Mouse (Mus musculus): Measurements from ENCODE around the gene Nadk. TPM values are rescaled to one million over a fixed set of nuclear protein-coding genes. Genes with fewer than 3 reads are reported as not detected.

Nadk gene
- polyA plus RNA-seq (2014; fragmentation: Illumina TruSeq; extraction: RNeasy Lipid Tissue Mini Kit (QIAGEN cat#74804); ENCODE audit: low read depth, low replicate concordance), result 31.7 TPM

GRCm38 (mm10) chr4:155561661-155562442 lies at the start of gene Nadk:
TSS of gene Nadk (plus strand) at chr4:155562378.

GRCm38 (mm10) chr4:155601091-155601996 lies 39.2 kb downstream of the Nadk start, which contains the start of gene Slc35e2:
TSS of gene Slc35e2 (plus strand) at chr4:155601416.

DNA sequence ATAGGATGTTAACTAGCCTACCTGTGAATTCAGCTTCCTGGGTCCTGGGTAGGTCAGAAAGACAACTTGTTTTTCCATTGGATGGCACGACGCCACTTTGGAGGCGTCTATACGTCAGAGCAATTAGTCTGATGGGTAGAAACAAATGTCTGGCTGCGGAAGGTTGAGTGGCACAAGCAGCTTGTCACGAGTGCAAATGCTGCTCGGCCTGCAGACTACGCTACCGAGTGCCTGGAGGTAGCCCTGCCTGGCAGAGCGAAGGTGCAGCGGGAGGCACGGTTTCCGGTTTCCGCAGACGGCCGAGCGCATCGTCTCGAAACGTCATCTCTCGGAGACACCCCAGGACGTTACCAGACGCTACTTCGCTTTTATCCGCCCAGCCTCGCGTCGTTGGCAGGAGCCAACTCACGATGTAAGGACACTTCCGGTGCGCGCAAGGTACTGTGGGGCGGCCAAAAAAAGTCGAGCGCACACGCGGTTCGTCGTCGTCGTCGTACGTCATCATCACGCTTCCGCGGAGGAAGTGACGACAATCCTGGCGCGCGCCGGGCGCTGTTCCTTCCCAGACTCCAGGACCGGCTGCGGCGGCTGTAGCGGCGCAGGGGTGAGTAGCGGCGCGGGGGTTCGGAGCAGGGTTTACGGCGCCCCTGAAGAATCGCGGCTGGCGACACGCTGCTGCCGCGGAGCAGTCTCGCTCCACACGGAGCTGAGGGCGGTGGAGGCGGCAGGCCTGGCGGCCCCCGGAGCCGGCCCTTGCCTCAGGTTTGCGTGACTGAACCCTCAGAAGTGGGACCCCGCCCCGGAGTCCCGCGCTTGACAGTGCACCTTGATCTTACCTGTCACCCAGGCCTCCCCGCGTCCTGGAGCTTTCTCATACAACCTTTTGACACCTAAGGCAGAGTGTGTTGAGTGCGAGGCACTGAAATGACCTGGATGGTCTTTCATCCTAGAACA lies 62.4 kb downstream of the Nadk start, which contains the start of gene Cdk11b:
Cdk11b (plus strand) TSS at position 517 of the 954 bp plus-strand sequence.

Other genes starting within 250 kb of the Nadk start
- 1.8 TPM for gene Prkcz, start 201.0 kb upstream of the Nadk start, polyA plus RNA-seq (2014; fragmentation: Illumina TruSeq; extraction: RNeasy Lipid Tissue Mini Kit (QIAGEN cat#74804); ENCODE audit: low read depth, low replicate concordance)
- gene Gabrd, start 164.3 kb upstream of the Nadk start, polyA plus RNA-seq (2014; fragmentation: Illumina TruSeq; extraction: RNeasy Lipid Tissue Mini Kit (QIAGEN cat#74804); ENCODE audit: low read depth, low replicate concordance), result not detected
- 0.58 TPM for gene Cfap74, start 153.2 kb upstream of the Nadk start, polyA plus RNA-seq (2014; fragmentation: Illumina TruSeq; extraction: RNeasy Lipid Tissue Mini Kit (QIAGEN cat#74804); ENCODE audit: low read depth, low replicate concordance)
- 2.3 TPM for gene Tmem52, start 93.3 kb upstream of the Nadk start, polyA plus RNA-seq (2014; fragmentation: Illumina TruSeq; extraction: RNeasy Lipid Tissue Mini Kit (QIAGEN cat#74804); ENCODE audit: low read depth, low replicate concordance)
- gene Gnb1, start 71.0 kb upstream of the Nadk start, polyA plus RNA-seq (2014; fragmentation: Illumina TruSeq; extraction: RNeasy Lipid Tissue Mini Kit (QIAGEN cat#74804); ENCODE audit: low read depth, low replicate concordance), result 102 TPM
- 8.7 TPM for gene Slc35e2, start 39.0 kb downstream of the Nadk start, polyA plus RNA-seq (2014; fragmentation: Illumina TruSeq; extraction: RNeasy Lipid Tissue Mini Kit (QIAGEN cat#74804); ENCODE audit: low read depth, low replicate concordance)
- gene Cdk11b, start 62.5 kb downstream of the Nadk start, polyA plus RNA-seq (2014; fragmentation: Illumina TruSeq; extraction: RNeasy Lipid Tissue Mini Kit (QIAGEN cat#74804); ENCODE audit: low read depth, low replicate concordance), result 71.4 TPM
- gene Gm10563, start 83.0 kb downstream of the Nadk start, polyA plus RNA-seq (2014; fragmentation: Illumina TruSeq; extraction: RNeasy Lipid Tissue Mini Kit (QIAGEN cat#74804); ENCODE audit: low read depth, low replicate concordance), result not detected
- gene Mmp23, start 91.0 kb downstream of the Nadk start, polyA plus RNA-seq (2014; fragmentation: Illumina TruSeq; extraction: RNeasy Lipid Tissue Mini Kit (QIAGEN cat#74804); ENCODE audit: low read depth, low replicate concordance), result 17.1 TPM
- 29.0 TPM for gene Mib2, start 106.8 kb downstream of the Nadk start, polyA plus RNA-seq (2014; fragmentation: Illumina TruSeq; extraction: RNeasy Lipid Tissue Mini Kit (QIAGEN cat#74804); ENCODE audit: low read depth, low replicate concordance)
- 2.0 TPM for gene Fndc10, start 132.0 kb downstream of the Nadk start, polyA plus RNA-seq (2014; fragmentation: Illumina TruSeq; extraction: RNeasy Lipid Tissue Mini Kit (QIAGEN cat#74804); ENCODE audit: low read depth, low replicate concordance)
- 55.4 TPM for gene Ssu72, start 142.4 kb downstream of the Nadk start, polyA plus RNA-seq (2014; fragmentation: Illumina TruSeq; extraction: RNeasy Lipid Tissue Mini Kit (QIAGEN cat#74804); ENCODE audit: low read depth, low replicate concordance)
- 0.79 TPM for gene Tmem240, start 172.4 kb downstream of the Nadk start, polyA plus RNA-seq (2014; fragmentation: Illumina TruSeq; extraction: RNeasy Lipid Tissue Mini Kit (QIAGEN cat#74804); ENCODE audit: low read depth, low replicate concordance)
- 67.4 TPM for gene Atad3a, start 198.7 kb downstream of the Nadk start, polyA plus RNA-seq (2014; fragmentation: Illumina TruSeq; extraction: RNeasy Lipid Tissue Mini Kit (QIAGEN cat#74804); ENCODE audit: low read depth, low replicate concordance)
- gene Vwa1, start 212.3 kb downstream of the Nadk start, polyA plus RNA-seq (2014; fragmentation: Illumina TruSeq; extraction: RNeasy Lipid Tissue Mini Kit (QIAGEN cat#74804); ENCODE audit: low read depth, low replicate concordance), result 11.3 TPM
- 1.1 TPM for gene Tmem88b, start 223.5 kb downstream of the Nadk start, polyA plus RNA-seq (2014; fragmentation: Illumina TruSeq; extraction: RNeasy Lipid Tissue Mini Kit (QIAGEN cat#74804); ENCODE audit: low read depth, low replicate concordance)
- not detected for gene Ankrd65, start 228.1 kb downstream of the Nadk start, polyA plus RNA-seq (2014; fragmentation: Illumina TruSeq; extraction: RNeasy Lipid Tissue Mini Kit (QIAGEN cat#74804); ENCODE audit: low read depth, low replicate concordance)
- 93.6 TPM for gene Mrpl20, start 240.5 kb downstream of the Nadk start, polyA plus RNA-seq (2014; fragmentation: Illumina TruSeq; extraction: RNeasy Lipid Tissue Mini Kit (QIAGEN cat#74804); ENCODE audit: low read depth, low replicate concordance)